Mouse (Mus musculus) MEL (cell line): Measurements from ENCODE around the gene Nrsn2. TPM values are rescaled to one million over a fixed set of nuclear protein-coding genes. Genes with fewer than 3 reads are reported as not detected.
A peak's percentile ranks its signal among the peaks of the same experiment; 100 is the strongest.

ENCODE experiments used
- BHLHE40 ChIP-seq: IDR thresholded peaks from 2 replicates; pipeline ENCODE4 v1.6.1; 2012; ENCODE audit warnings: low read depth, mild to moderate bottlenecking, inconsistent platforms, low read length, improper control_type of control experiment, borderline replicate concordance
- CHD2 ChIP-seq: IDR thresholded peaks from 2 replicates; pipeline ENCODE4 v1.6.1; 2011; ENCODE audit warnings: low read length, improper control_type of control experiment
- CTCF ChIP-seq, 3 experiments: IDR thresholded peaks in 2 of 3; conservative IDR thresholded peaks in 1 of 3; 2 replicates each; pipeline ENCODE4 v1.5.1; 2011 to 2012; ENCODE audit warnings: low read length in 3 of 3, low read depth in 2 of 3, mild to moderate bottlenecking in 2 of 3, improper control_type of control experiment in 1 of 3, inconsistent platforms in 1 of 3, mixed read lengths in 1 of 3, moderate library complexity in 1 of 3; ENCODE audit not compliant: control insufficient read depth in 1 of 3, insufficient read depth in 1 of 3, poor library complexity in 1 of 3, severe bottlenecking in 1 of 3
- E2F4 ChIP-seq: IDR thresholded peaks from 2 replicates; pipeline ENCODE4 v1.6.1; 2011; ENCODE audit warnings: low read depth, low read length, improper control_type of control experiment, borderline replicate concordance
- ELF1 ChIP-seq: IDR thresholded peaks from 2 replicates; pipeline ENCODE4 v1.6.1; 2014; ENCODE audit warnings: low read depth, mild to moderate bottlenecking, inconsistent platforms, low read length, improper control_type of control experiment, moderate library complexity
- EP300 ChIP-seq, 2 experiments: IDR thresholded peaks; 2 replicates each; pipeline ENCODE4 v1.6.1; 2011; ENCODE audit warnings: improper control_type of control experiment in 2 of 2, low read length in 2 of 2, low read depth in 1 of 2, mild to moderate bottlenecking in 1 of 2
- ETS1 ChIP-seq: IDR thresholded peaks from 2 replicates; pipeline ENCODE4 v1.6.1; 2012; ENCODE audit warnings: low read depth, mild to moderate bottlenecking, inconsistent platforms, low read length, improper control_type of control experiment, moderate library complexity
- GATA1 ChIP-seq: IDR thresholded peaks from 2 replicates; pipeline ENCODE4 v1.6.1; 2011; ENCODE audit warnings: low read depth, low read length, improper control_type of control experiment
- HCFC1 ChIP-seq: IDR thresholded peaks from 2 replicates; pipeline ENCODE4 v1.6.1; 2012; ENCODE audit warnings: low read depth, mild to moderate bottlenecking, inconsistent platforms, low read length, improper control_type of control experiment, moderate library complexity
- JUND ChIP-seq: IDR thresholded peaks from 2 replicates; pipeline ENCODE4 v1.6.1; 2011; ENCODE audit warnings: low read depth, mild to moderate bottlenecking, improper control_type of control experiment, low read length
- KAT2A ChIP-seq: conservative IDR thresholded peaks from 2 replicates; pipeline ENCODE4 v1.6.1; 2012; ENCODE audit warnings: low read depth, low read length, improper control_type of control experiment, inconsistent platforms
- MAFK ChIP-seq: IDR thresholded peaks from 2 replicates; pipeline ENCODE4 v1.6.1; 2011; ENCODE audit warnings: low read depth, mild to moderate bottlenecking, low read length, improper control_type of control experiment, borderline replicate concordance
- MAZ ChIP-seq: IDR thresholded peaks from 2 replicates; pipeline ENCODE4 v1.6.1; 2012; ENCODE audit warnings: low read depth, mild to moderate bottlenecking, inconsistent platforms, low read length, improper control_type of control experiment
- MEF2A ChIP-seq: IDR thresholded peaks from 2 replicates; pipeline ENCODE4 v1.6.1; 2014; ENCODE audit warnings: low read depth, mild to moderate bottlenecking, inconsistent platforms, low read length, improper control_type of control experiment; ENCODE audit not compliant: poor library complexity, insufficient replicate concordance, severe bottlenecking; ENCODE audit errors: extremely low read depth
- MXI1 ChIP-seq: IDR thresholded peaks from 2 replicates; pipeline ENCODE4 v1.6.1; 2011; ENCODE audit warnings: mild to moderate bottlenecking, low read depth, low read length, improper control_type of control experiment
- RCOR1 ChIP-seq: IDR thresholded peaks from 2 replicates; pipeline ENCODE4 v1.6.1; 2012; ENCODE audit warnings: low read depth, mild to moderate bottlenecking, inconsistent platforms, low read length, improper control_type of control experiment
- SIN3A ChIP-seq: IDR thresholded peaks from 2 replicates; pipeline ENCODE4 v1.6.1; 2012; ENCODE audit warnings: low read length, improper control_type of control experiment, inconsistent platforms
- SMC3 ChIP-seq: IDR thresholded peaks from 2 replicates; pipeline ENCODE4 v1.6.1; 2011; ENCODE audit warnings: low read depth, low read length, improper control_type of control experiment
- TBP ChIP-seq: IDR thresholded peaks from 2 replicates; pipeline ENCODE4 v1.8.0; 2011; ENCODE audit warnings: low read depth, low read length, improper control_type of control experiment
- TCF12 ChIP-seq: IDR thresholded peaks from 2 replicates; pipeline ENCODE4 v1.6.1; 2014; ENCODE audit warnings: low read depth, mild to moderate bottlenecking, inconsistent platforms, low read length, improper control_type of control experiment, moderate library complexity
- USF2 ChIP-seq, 2 experiments: IDR thresholded peaks; 2 replicates each; pipeline ENCODE4 v1.6.1; 2011 to 2012; ENCODE audit warnings: improper control_type of control experiment in 2 of 2, low read length in 2 of 2, borderline replicate concordance in 1 of 2, inconsistent platforms in 1 of 2, low read depth in 1 of 2, mild to moderate bottlenecking in 1 of 2; ENCODE audit not compliant: insufficient read depth in 1 of 2
- ZC3H11A ChIP-seq: IDR thresholded peaks from 2 replicates; pipeline ENCODE4 v1.6.1; 2012; ENCODE audit warnings: low read depth, mild to moderate bottlenecking, inconsistent platforms, low read length, improper control_type of control experiment
- ZMIZ1 ChIP-seq: IDR thresholded peaks from 2 replicates; pipeline ENCODE4 v1.6.1; 2012; ENCODE audit warnings: low read depth, mild to moderate bottlenecking, inconsistent platforms, low read length, improper control_type of control experiment, moderate library complexity
- polyA plus RNA-seq, 2 experiments: library from polyadenylated mRNA; stranded (reverse) in 1 of 2; unstranded in 1 of 2; fragments of >175 nt in 1 of 2; fragments of >200 nt in 1 of 2; gene quantifications; 2 replicates each; pipeline versions ENCODE4 v1.2.1 to v1.2.4; 2012; ENCODE audit warnings: low replicate concordance in 2 of 2, low read depth in 1 of 2; ENCODE audit not compliant: insufficient read length in 2 of 2, insufficient read depth in 1 of 2, missing spikeins in 1 of 2
- total RNA-seq: library from RNA; depleted of rRNA; stranded (reverse); fragments of 300-350 nt; gene quantifications from 2 replicates; pipeline ENCODE4 v1.2.3, GENCODE M21; 2012

The Nrsn2 gene
- total and polyA plus RNA-seq, 3 experiments, result not detected

GRCm38 (mm10) chr2:152332101-152332825 lies 44.2 kb downstream of the Nrsn2 start, which contains the start of gene Rbck1 (continued):
- TF ChIP-seq ZC3H11A (no peak), CTCF (IDR thresholded peaks at IDR 0.05 in 2 of 3, conservative IDR thresholded peaks at IDR 0.05 in 1 of 3; ENCODE audit: control insufficient read depth in 1 of 3, insufficient read depth in 1 of 3, low read depth in 2 of 3, low read length in 3 of 3, poor library complexity in 1 of 3, severe bottlenecking in 1 of 3) (peak in 1 of 3 experiments; percentile 28; a peak in 2 of 6 replicates), MEF2A (0 out of 2 replicates have a peak, but pooled peaks have one; percentile 29), SMC3 (peak; percentile 2; the same call in 1 of the 2 replicates), MAZ (peak; percentile 67; the same call in 1 of the 2 replicates), USF2 (IDR thresholded peaks at IDR 0.05; ENCODE audit: borderline replicate concordance in 1 of 2, insufficient read depth in 1 of 2, low read depth in 1 of 2, low read length in 2 of 2) (no peak), MAFK (no peak), HCFC1 (peak; percentile 90), RCOR1 (peak; percentile 14), ELF1 (peak; percentile 98), SIN3A (peak; percentile 97), TCF12 (peak; percentile 46), KAT2A (peak; percentile 70), EP300 (IDR thresholded peaks at IDR 0.05; ENCODE audit: low read depth in 1 of 2, low read length in 2 of 2) (no peak), BHLHE40 (0 out of 2 replicates have a peak, but pooled peaks have one; percentile 8), CHD2 (no peak), GATA1 (no peak), E2F4 (peak; percentile 76; the same call in 1 of the 2 replicates), MXI1 (peak; percentile 87), TBP (peak; percentile 45; the same call in 1 of the 2 replicates), ETS1 (peak; percentile 90), JUND (no peak), ZMIZ1 (peak; percentile 79)
